ENCODE assay signal across 9 mouse cellular contexts in genomic region chr15:3232168-3232835, GRCm38 (mm10). TPM values are rescaled to one million over a fixed set of nuclear protein-coding genes. Genes with fewer than 3 reads are reported as not detected.
DNase-seq lines count a peak whose midpoint lies in the region; ATAC-seq lines count a peak whose summit lies in the region.
"Had no signal": no experiment of that assay in that cellular context is flagged by ENCODE, and none has a peak within 500 bp of the region (broad histone marks: within the 10 kb centered on the region; RNA-seq: fewer than 3 reads in every experiment).

No protein-coding gene starts in this region.

- peaks cover 38% of the 10 kb centered on the region for H3K4me1 ChIP-seq in intestine, embryonic 16.5 days (ENCODE audit: control insufficient read depth, insufficient read depth, low read length)
- peaks cover 18% of the 10 kb centered on the region for H3K4me1 ChIP-seq in intestine, embryonic 15.5 days (replicated peaks)

- 47% methylated on average over 9 of the region's 9 CpGs for WGBS in intestine, embryonic 16.5 days
- WGBS in intestine, embryonic 15.5 days, result 44% methylated on average over 9 of the region's 9 CpGs

- no peaks in the 10 kb centered on the region for H3K9me3 ChIP-seq in intestine, embryonic 16.5 days (ENCODE audit: control insufficient read depth, low read length)
- H3K9me3 ChIP-seq in intestine, embryonic 15.5 days, result no peaks in the 10 kb centered on the region

- peak; percentile 81 for DNase-seq in embryo, embryonic 10.5 days (ENCODE audit: low spot score)
- DNase-seq in kidney, adult 18-20 months, result peak; percentile 34
- peak; percentile 57 for DNase-seq in lung, postnatal 25 days (ENCODE audit: low spot score)
- DNase-seq in spleen, adult 18-20 months, result no peak
- DNase-seq in spleen, adult 12 weeks (ENCODE audit: low spot score), result no peak

- H3K4me2 ChIP-seq in intestine, embryonic 16.5 days (ENCODE audit: low read depth, low read length), result no peak overlapping the region
- no peak overlapping the region for H3K4me2 ChIP-seq in intestine, embryonic 15.5 days (replicated peaks)

- no peaks in the 10 kb centered on the region for H3K36me3 ChIP-seq in intestine, embryonic 16.5 days (ENCODE audit: control insufficient read depth, insufficient read depth, low read length)
- no peaks in the 10 kb centered on the region for H3K36me3 ChIP-seq in intestine, embryonic 15.5 days

- H3K27ac ChIP-seq in intestine, embryonic 16.5 days (ENCODE audit: low read length), result peak overlapping the region; percentile 41
- no peak overlapping the region for H3K27ac ChIP-seq in intestine, embryonic 15.5 days
- H3K27ac ChIP-seq: liver, embryonic 14.5 days had no signal

- no peaks in the 10 kb centered on the region for H3K27me3 ChIP-seq in intestine, embryonic 16.5 days (replicated peaks; ENCODE audit: control insufficient read depth, insufficient read depth, low read length)
- H3K27me3 ChIP-seq in intestine, embryonic 15.5 days (replicated peaks), result no peaks in the 10 kb centered on the region

- H3K4me3 ChIP-seq in intestine, embryonic 16.5 days (ENCODE audit: low read length), result no peak overlapping the region
- no peak overlapping the region for H3K4me3 ChIP-seq in intestine, embryonic 15.5 days (replicated peaks)

- H3K9ac ChIP-seq in intestine, embryonic 16.5 days (ENCODE audit: low read depth, low read length), result no peak overlapping the region
- H3K9ac ChIP-seq in intestine, embryonic 15.5 days, result no peak overlapping the region
- H3K9ac ChIP-seq: liver, embryonic 14.5 days had no signal

- ATAC-seq in intestine, embryonic 16.5 days, result no peak
- ATAC-seq in intestine, embryonic 15.5 days, result no peak
- no peak for ATAC-seq in erythroid progenitor cell, adult 5-6 weeks (replicated peaks; ENCODE audit: low FRiP score, poor library complexity, severe bottlenecking)

RNA-seq across cellular contexts. Expression of gene Selenop, which starts 36.0 kb away (rescaled TPM):
- polyA plus RNA-seq in intestine, embryonic 16.5 days (2015; fragmentation: Nextera tagmentation; extraction: Ambion mirVana), result 512 and 640 TPM in 2 replicates
- polyA plus RNA-seq in intestine, embryonic 15.5 days (2015; fragmentation: Nextera tagmentation; extraction: Ambion mirVana), result 338 and 379 TPM in 2 replicates
- 375 and 377 TPM in 2 replicates for total RNA-seq in erythroid progenitor cell, adult 5-6 weeks (2015; ENCODE audit: low replicate concordance)
- 88.5 and 112 TPM in 2 replicates for total RNA-seq in erythroid progenitor cell, adult 5-6 weeks (2017; ENCODE audit: low replicate concordance)

Comparison
In these comparisons a context has a peak if more than half of its experiments do, and no peak if none do; other contexts are left out.
1. DNase-seq: peak in embryo, embryonic 10.5 days (single experiment), kidney, adult 18-20 months (single experiment) and lung, postnatal 25 days (single experiment); none in spleen, adult 18-20 months (0 of 2) and spleen, adult 12 weeks (single experiment).